Mouse (Mus musculus) small intestine, adult 2 months (tissue): ENCODE measurements around the gene Ick.

ENCODE experiments used
- CTCF ChIP-seq: fragments of 200-500 bp; IDR thresholded peaks from 2 replicates; pipeline ENCODE4 v1.5.1; 2012; ENCODE audit warnings: low read depth, mild to moderate bottlenecking, control low read depth, inconsistent platforms, low read length, moderate library complexity, mixed read lengths; ENCODE audit not compliant: insufficient replicate concordance, insufficient read length; ENCODE audit errors: extremely low read depth
- POLR2A ChIP-seq: fragments of 200-500 bp; IDR thresholded peaks from 2 replicates; pipeline ENCODE4 v1.6.1; 2012; ENCODE audit warnings: low read depth, mild to moderate bottlenecking, control low read depth, inconsistent platforms, low read length, moderate library complexity

GRCm38 (mm10) chr9:78088971-78089370 lies 20.0 kb upstream of the Ick start:
- TF ChIP-seq CTCF, result no peak
- TF ChIP-seq POLR2A, result no peak
